Mouse (Mus musculus) liver, embryonic 14.5 days (tissue): ENCODE results near the gene Rplp0. TPM values are rescaled to one million over a fixed set of nuclear protein-coding genes. Genes with fewer than 3 reads are reported as not detected.

Experiments
- ATAC-seq: fragments of 200-750 bp; cut with Nextera tagmentation; 2 replicates; pipeline ENCODE4 v1.8.0; 2017; ENCODE audit warnings: moderate number of reproducible peaks, mild to moderate bottlenecking, moderate library complexity; ENCODE audit not compliant: insufficient read depth
- DNase-seq, 3 experiments: peaks; one replicate each; pipeline ENCODE4 v3.0.0-alpha.2; 2012 to 2013; ENCODE audit warnings: low read depth in 3 of 3, low spot score in 3 of 3
- H3K27ac ChIP-seq: fragments of 300-500 bp; sonication (generic); 2 replicates; pipeline ENCODE4 v1.5.1; 2014; ENCODE audit warnings: moderate library complexity, mild to moderate bottlenecking, control low read depth, inconsistent platforms
- H3K27me3 ChIP-seq: fragments of 300-500 bp; sonication (generic); 2 replicates; pipeline ENCODE4 v1.6.1; 2014; ENCODE audit warnings: mild to moderate bottlenecking, low read length, moderate library complexity; ENCODE audit not compliant: control insufficient read depth, insufficient read depth
- H3K36me3 ChIP-seq: fragments of 300-500 bp; sonication (generic); replicated peaks from 2 replicates; pipeline ENCODE4 v1.6.1; 2014; ENCODE audit warnings: low read depth; ENCODE audit not compliant: control insufficient read depth, insufficient read depth
- H3K4me1 ChIP-seq, 2 experiments: fragments of 200-500 bp in 1 of 2; fragments of 300-500 bp in 1 of 2; sonication (generic) in 1 of 2; replicated peaks; 2 replicates each; pipeline ENCODE4 v1.6.1; 2012 to 2014; ENCODE audit warnings: antibody characterized with exemption in 1 of 2, inconsistent platforms in 1 of 2, low read length in 1 of 2; ENCODE audit not compliant: control insufficient read depth in 2 of 2, insufficient read depth in 2 of 2
- H3K4me2 ChIP-seq: fragments of 300-500 bp; sonication (generic); 2 replicates; pipeline ENCODE4 v1.6.1; 2014; ENCODE audit warnings: low read depth, mild to moderate bottlenecking, control low read depth, moderate library complexity
- H3K4me3 ChIP-seq, 2 experiments: fragments of 200-500 bp in 1 of 2; fragments of 300-500 bp in 1 of 2; sonication (generic) in 1 of 2; 2 replicates each; pipeline ENCODE4 v1.5.1; 2012 to 2014; ENCODE audit warnings: low read depth in 2 of 2, low read length in 2 of 2, mild to moderate bottlenecking in 2 of 2, control low read depth in 1 of 2, inconsistent platforms in 1 of 2, moderate library complexity in 1 of 2; ENCODE audit not compliant: insufficient read depth in 1 of 2
- H3K9ac ChIP-seq: fragments of 300-500 bp; sonication (generic); replicated peaks from 2 replicates; pipeline ENCODE4 v1.6.1; 2014; ENCODE audit warnings: mild to moderate bottlenecking, control low read depth, moderate library complexity
- H3K9me3 ChIP-seq: fragments of 300-500 bp; sonication (generic); 2 replicates; pipeline ENCODE4 v1.6.1; 2016; ENCODE audit warnings: low read length, mixed read lengths; ENCODE audit not compliant: control insufficient read depth
- CTCF ChIP-seq: IDR thresholded peaks from 2 replicates; pipeline ENCODE4 v1.5.1; 2016; ENCODE audit warnings: antibody characterized with exemption, low read depth, control low read depth
- EP300 ChIP-seq: IDR thresholded peaks from 2 replicates; pipeline ENCODE4 v1.6.1; 2016; ENCODE audit warnings: antibody characterized with exemption, low read depth
- WGBS: fragments of 180-500 bp; shearing (Covaris S2); extraction: QIAGEN DNeasy Blood & Tissue Kit; methylation state at CpG from one replicate; pipeline ENCODE4 v1.1.7; 2014; ENCODE audit not compliant: insufficient replicate concordance; 5-methylcytosine and 5-hydroxymethylcytosine counted together
- microRNA-seq: library from miRNA; unstranded; fragments of <30 nt; microRNA quantifications from one replicate; pipeline ENCODE4, GENCODE M21; 2016
- polyA plus RNA-seq, 2 experiments: library from polyadenylated mRNA; depleted of rRNA in 1 of 2; stranded (reverse) in 1 of 2; unstranded in 1 of 2; fragments of >200 nt; fragmentation: Nextera tagmentation in 1 of 2; extraction: Ambion mirVana in 1 of 2; gene quantifications; 2 replicates each; pipeline versions ENCODE4 v1.2.1 to v1.2.3; 2012 to 2014

The Rplp0 gene
- polyA plus RNA-seq, 2 experiments = 1,503 to 2,132 TPM

GRCm38 (mm10) chr5:115586780-115587179 is 27.5 kb downstream of the Rplp0 start:
- no peak for ATAC-seq
- TF ChIP-seq CTCF (no peak), EP300 (no peak)
- WGBS = 76% methylated on average over 2 of the region's 2 CpGs

DNA sequence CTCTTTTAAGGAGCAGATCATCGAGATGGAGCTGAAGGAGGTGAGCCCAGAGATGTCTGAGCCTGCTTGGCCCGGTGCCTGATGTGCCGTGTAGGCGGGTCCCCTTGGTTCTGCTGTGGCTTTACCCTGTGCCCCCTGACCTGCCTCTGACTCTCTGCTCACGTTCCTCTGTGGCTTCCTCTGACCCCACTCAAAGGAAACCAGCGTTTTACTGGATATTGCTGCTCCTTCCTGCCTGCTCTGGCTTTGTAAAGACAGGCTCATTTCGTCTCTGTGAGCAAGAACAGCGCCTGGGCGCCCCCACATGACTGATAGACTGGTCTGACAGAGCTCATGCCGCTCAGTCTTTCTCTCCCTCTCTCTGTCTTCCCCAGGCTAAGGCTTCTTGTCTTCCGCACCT is 31.8 kb downstream of the Rplp0 start:
- DNase-seq = no peak
- no peak overlapping the region for H3K9ac ChIP-seq
- no peak overlapping the region for H3K4me3 ChIP-seq
- ATAC-seq = no peak
- no peaks in the 10 kb centered on the region for H3K9me3 ChIP-seq
- H3K4me1 ChIP-seq = no peaks in the 10 kb centered on the region
- no peaks in the 10 kb centered on the region for H3K27me3 ChIP-seq
- peaks cover 45% of the 10 kb centered on the region for H3K36me3 ChIP-seq
- TF ChIP-seq EP300 (no peak), CTCF (no peak)
- H3K27ac ChIP-seq = no peak overlapping the region
- H3K4me2 ChIP-seq = no peak overlapping the region
- 47% methylated on average over 11 of the region's 11 CpGs for WGBS

More at GRCm38 (mm10) chr5:115586780-115587179, 27.5 kb downstream of the Rplp0 start:
- no peak overlapping the region for H3K4me2 ChIP-seq
- DNase-seq = no peak
- H3K27me3 ChIP-seq = no peaks in the 10 kb centered on the region
- peaks cover 45% of the 10 kb centered on the region for H3K36me3 ChIP-seq
- H3K4me3 ChIP-seq = no peak overlapping the region
- H3K27ac ChIP-seq = no peak overlapping the region
- no peak overlapping the region for H3K9ac ChIP-seq
- H3K9me3 ChIP-seq = no peaks in the 10 kb centered on the region; the same call in 1 of the 2 replicates
- H3K4me1 ChIP-seq = no peaks in the 10 kb centered on the region

GRCm38 (mm10) chr5:115591506-115591905 is 32.2 kb downstream of the Rplp0 start:
- Histone ChIP-seq H3K27ac (no peak overlapping the region), H3K4me1 (no peaks in the 10 kb centered on the region), H3K9ac (no peak overlapping the region), H3K4me2 (no peak overlapping the region), H3K4me3 (no peak overlapping the region), H3K27me3 (no peaks in the 10 kb centered on the region), H3K9me3 (no peaks in the 10 kb centered on the region), H3K36me3 (peaks cover 49% of the 10 kb centered on the region)
- WGBS = 81% methylated on average over 2 of the region's 2 CpGs
- no peak for DNase-seq
- TF ChIP-seq CTCF = no peak
- no peak for TF ChIP-seq EP300
- ATAC-seq = no peak

- Histone ChIP-seq H3K36me3 (peaks cover 55% of the 10 kb centered on the region), H3K4me2 (no peak overlapping the region), H3K9ac (no peak overlapping the region), H3K9me3 (no peaks in the 10 kb centered on the region), H3K4me1 (no peaks in the 10 kb centered on the region), H3K27ac (no peak overlapping the region), H3K27me3 (no peaks in the 10 kb centered on the region), H3K4me3 (no peak overlapping the region)
- no peak for TF ChIP-seq CTCF
- no peak for TF ChIP-seq EP300
- DNase-seq (no peak), ATAC-seq (no peak)
- 77% methylated on average over 6 of the region's 6 CpGs for WGBS
These were observed 44.3 kb downstream of the Rplp0 start for GRCm38 (mm10) chr5:115603561-115603960.

GRCm38 (mm10) chr5:115611566-115611965 is 52.3 kb downstream of the Rplp0 start:
- DNase-seq (no peak), ATAC-seq (peak; percentile 77)
- H3K27ac ChIP-seq = no peak overlapping the region
- no peak overlapping the region for H3K4me3 ChIP-seq
- H3K4me1 ChIP-seq = peaks cover 0 to 3% of the 10 kb centered on the region in 2 experiments; a peak in 1 of 4 replicates
- TF ChIP-seq CTCF (0 out of 2 replicates have a peak, but pooled peaks have one; percentile 2), EP300 (no peak)
- no peaks in the 10 kb centered on the region for H3K9me3 ChIP-seq
- H3K9ac ChIP-seq = no peak overlapping the region
- no peaks in the 10 kb centered on the region for H3K27me3 ChIP-seq
- H3K4me2 ChIP-seq = no peak overlapping the region
- 47% methylated on average over 11 of the region's 11 CpGs for WGBS
- peaks cover 63% of the 10 kb centered on the region for H3K36me3 ChIP-seq

Small RNA genes lying within 50 kb of the gene (microRNA-seq; reads per million reads assigned to microRNA genes)
- not detected for gene Mir7029

Other genes with a start within 250 kb of the Rplp0 start
- 31.8 and 46.2 TPM in 2 replicates for gene Srsf9, start 232.3 kb upstream of the Rplp0 start, polyA plus RNA-seq (2012; rRNA removed)
- gene Srsf9, start 232.3 kb upstream of the Rplp0 start, polyA plus RNA-seq (2014; fragmentation: Nextera tagmentation; extraction: Ambion mirVana) = 81.6 and 93.6 TPM in 2 replicates
- gene Gatc, start 218.3 kb upstream of the Rplp0 start, polyA plus RNA-seq (2012; rRNA removed) = 11.6 and 12.5 TPM in 2 replicates
- 13.6 and 15.4 TPM in 2 replicates for gene Gatc, start 218.3 kb upstream of the Rplp0 start, polyA plus RNA-seq (2014; fragmentation: Nextera tagmentation; extraction: Ambion mirVana)
- 11.0 and 15.4 TPM in 2 replicates for gene Triap1, start 218.2 kb upstream of the Rplp0 start, polyA plus RNA-seq (2012; rRNA removed)
- gene Triap1, start 218.2 kb upstream of the Rplp0 start, polyA plus RNA-seq (2014; fragmentation: Nextera tagmentation; extraction: Ambion mirVana) = 28.9 and 30.8 TPM in 2 replicates
- 747 and 780 TPM in 2 replicates for gene Cox6a1, start 210.5 kb upstream of the Rplp0 start, polyA plus RNA-seq (2012; rRNA removed)
- 731 and 761 TPM in 2 replicates for gene Cox6a1, start 210.5 kb upstream of the Rplp0 start, polyA plus RNA-seq (2014; fragmentation: Nextera tagmentation; extraction: Ambion mirVana)
- gene Msi1, start 129.9 kb upstream of the Rplp0 start, polyA plus RNA-seq (2012; rRNA removed) = 0.95 and 1.2 TPM in 2 replicates
- 0.37 and 0.59 TPM in 2 replicates for gene Msi1, start 129.9 kb upstream of the Rplp0 start, polyA plus RNA-seq (2014; fragmentation: Nextera tagmentation; extraction: Ambion mirVana)
- not detected in 2 replicates for gene Pla2g1b, start 93.2 kb upstream of the Rplp0 start, polyA plus RNA-seq (2012; rRNA removed)
- not detected in 2 replicates for gene Pla2g1b, start 93.2 kb upstream of the Rplp0 start, polyA plus RNA-seq (2014; fragmentation: Nextera tagmentation; extraction: Ambion mirVana)
- 8.4 and 9.4 TPM in 2 replicates for gene Sirt4, start 74.7 kb upstream of the Rplp0 start, polyA plus RNA-seq (2012; rRNA removed)
- gene Sirt4, start 74.7 kb upstream of the Rplp0 start, polyA plus RNA-seq (2014; fragmentation: Nextera tagmentation; extraction: Ambion mirVana) = 2.8 and 3.9 TPM in 2 replicates
- gene Pxn, start 52.8 kb upstream of the Rplp0 start, polyA plus RNA-seq (2012; rRNA removed) = 12.9 and 13.7 TPM in 2 replicates
- gene Pxn, start 52.8 kb upstream of the Rplp0 start, polyA plus RNA-seq (2014; fragmentation: Nextera tagmentation; extraction: Ambion mirVana) = 4.8 and 5.6 TPM in 2 replicates
- gene Gcn1l1, start 5.8 kb downstream of the Rplp0 start, polyA plus RNA-seq (2012; rRNA removed) = 11.4 and 11.8 TPM in 2 replicates
- 14.4 and 14.8 TPM in 2 replicates for gene Gcn1l1, start 5.8 kb downstream of the Rplp0 start, polyA plus RNA-seq (2014; fragmentation: Nextera tagmentation; extraction: Ambion mirVana)
- 24.5 and 28.2 TPM in 2 replicates for gene Rab35, start 72.4 kb downstream of the Rplp0 start, polyA plus RNA-seq (2012; rRNA removed)
- 14.8 and 14.9 TPM in 2 replicates for gene Rab35, start 72.4 kb downstream of the Rplp0 start, polyA plus RNA-seq (2014; fragmentation: Nextera tagmentation; extraction: Ambion mirVana)
- 2.1 and 2.2 TPM in 2 replicates for gene Bicdl1, start 172.2 kb downstream of the Rplp0 start, polyA plus RNA-seq (2012; rRNA removed)
- 0.98 and 1.7 TPM in 2 replicates for gene Bicdl1, start 172.2 kb downstream of the Rplp0 start, polyA plus RNA-seq (2014; fragmentation: Nextera tagmentation; extraction: Ambion mirVana)